Mouse (Mus musculus) small intestine, adult 2 months (tissue): Measurements from ENCODE around the gene Nt5c2. TPM values are rescaled to one million over a fixed set of nuclear protein-coding genes. Genes with fewer than 3 reads are reported as not detected.

Experiments used
- H3K27ac ChIP-seq: fragments of 200-500 bp; 2 replicates; pipeline ENCODE4 v1.5.1; 2012; ENCODE audit warnings: low read depth, low read length, control low read depth, inconsistent platforms; ENCODE audit not compliant: insufficient read depth
- H3K27me3 ChIP-seq: fragments of 200-500 bp; 2 replicates; pipeline ENCODE4 v1.6.1; 2012; ENCODE audit warnings: mild to moderate bottlenecking, moderate library complexity, low read length, inconsistent platforms; ENCODE audit not compliant: control insufficient read depth, insufficient read depth
- H3K36me3 ChIP-seq: fragments of 200-500 bp; 2 replicates; pipeline ENCODE4 v1.6.1; 2012; ENCODE audit warnings: mild to moderate bottlenecking, low read length, control low read depth, inconsistent platforms; ENCODE audit not compliant: control insufficient read depth, insufficient read depth
- H3K4me1 ChIP-seq: fragments of 200-500 bp; 2 replicates; pipeline ENCODE4 v1.6.1; 2012; ENCODE audit warnings: low read length, inconsistent platforms, mixed read lengths; ENCODE audit not compliant: control insufficient read depth, insufficient read depth, insufficient read length
- H3K4me3 ChIP-seq: fragments of 200-500 bp; 2 replicates; pipeline ENCODE4 v1.5.1; 2012; ENCODE audit warnings: low read depth, mild to moderate bottlenecking, control low read depth, inconsistent platforms, low read length, moderate library complexity
- CTCF ChIP-seq: fragments of 200-500 bp; IDR thresholded peaks from 2 replicates; pipeline ENCODE4 v1.5.1; 2012; ENCODE audit warnings: low read depth, mild to moderate bottlenecking, control low read depth, inconsistent platforms, low read length, moderate library complexity, mixed read lengths; ENCODE audit not compliant: insufficient replicate concordance, insufficient read length; ENCODE audit errors: extremely low read depth
- POLR2A ChIP-seq: fragments of 200-500 bp; IDR thresholded peaks from 2 replicates; pipeline ENCODE4 v1.6.1; 2012; ENCODE audit warnings: low read depth, mild to moderate bottlenecking, control low read depth, inconsistent platforms, low read length, moderate library complexity
- WGBS: fragments of 180-500 bp; shearing (Covaris S2); methylation state at CpG from one replicate; pipeline ENCODE4 v1.1.7; 2018; 5-methylcytosine and 5-hydroxymethylcytosine counted together
- polyA plus RNA-seq: library from polyadenylated mRNA; depleted of rRNA; stranded (reverse); fragments of >200 nt; gene quantifications from 2 replicates; pipeline ENCODE4 v1.2.3, GENCODE M21; 2012; rRNA removed

The Nt5c2 gene
- polyA plus RNA-seq, 1 experiment, result 6.1 TPM

- no peaks in the 10 kb centered on the region for H3K27me3 ChIP-seq
- H3K4me3 ChIP-seq, result no peak overlapping the region
- TF ChIP-seq CTCF (no peak), POLR2A (no peak)
- no peaks in the 10 kb centered on the region for H3K4me1 ChIP-seq
- no peaks in the 10 kb centered on the region for H3K36me3 ChIP-seq
- 76% methylated on average over 11 of the region's 11 CpGs for WGBS
- H3K27ac ChIP-seq, result no peak overlapping the region
These were observed 177.5 kb downstream of the Nt5c2 start for GRCm38 (mm10) chr19:46837290-46838079.

- no peaks in the 10 kb centered on the region for H3K27me3 ChIP-seq
- TF ChIP-seq POLR2A (no peak), CTCF (no peak)
- WGBS, result 87% methylated on average over 3 of the region's 3 CpGs
- H3K4me1 ChIP-seq, result no peaks in the 10 kb centered on the region
- H3K27ac ChIP-seq, result no peak overlapping the region
- H3K36me3 ChIP-seq, result no peaks in the 10 kb centered on the region
- no peak overlapping the region for H3K4me3 ChIP-seq
These were observed 178.9 kb downstream of the Nt5c2 start for GRCm38 (mm10) chr19:46836085-46836484.

DNA sequence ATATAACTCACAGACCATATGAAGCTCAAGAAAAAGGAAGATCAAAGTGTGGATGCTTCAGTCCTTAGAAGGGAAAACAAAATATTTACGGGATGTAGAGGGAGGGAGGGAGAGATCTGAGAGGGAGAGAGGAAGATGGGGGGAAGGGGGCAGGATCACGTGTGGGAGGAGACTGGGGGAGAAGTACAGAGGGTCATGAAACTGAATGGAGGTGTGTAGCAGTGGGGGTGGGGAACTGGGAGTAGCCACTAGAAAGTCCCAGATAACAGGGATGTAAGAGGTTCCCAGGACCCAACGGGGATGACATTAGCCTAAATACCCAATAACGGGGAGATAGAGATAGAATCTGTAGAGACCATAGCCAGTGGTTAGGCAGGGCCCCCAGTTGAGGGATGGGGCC, 179.6 kb downstream of the Nt5c2 start:
- TF ChIP-seq POLR2A, result no peak
- no peak for TF ChIP-seq CTCF
- Histone ChIP-seq H3K4me3 (no peak overlapping the region), H3K4me1 (no peaks in the 10 kb centered on the region), H3K36me3 (no peaks in the 10 kb centered on the region), H3K27me3 (no peaks in the 10 kb centered on the region), H3K27ac (no peak overlapping the region)
- 65% methylated on average over 4 of the region's 4 CpGs for WGBS

- H3K27ac ChIP-seq, result no peak overlapping the region
- no peak overlapping the region for H3K4me3 ChIP-seq
- 85% methylated on average over 5 of the region's 5 CpGs for whole genome bisulfite sequencing
- no peaks in the 10 kb centered on the region for H3K4me1 ChIP-seq
- H3K36me3 ChIP-seq, result no peaks in the 10 kb centered on the region
- TF ChIP-seq CTCF (no peak), POLR2A (no peak)
- H3K27me3 ChIP-seq, result no peaks in the 10 kb centered on the region
These were observed 180.7 kb downstream of the Nt5c2 start for GRCm38 (mm10) chr19:46834301-46834700.

Other genes with a start within 250 kb of the Nt5c2 start
- gene Ina, start 455 bp downstream of the Nt5c2 start, polyA plus RNA-seq, result 0.39 and 0.53 TPM in 2 replicates
- 4.1 and 4.4 TPM in 2 replicates for gene Pcgf6, start 35.8 kb upstream of the Nt5c2 start, polyA plus RNA-seq
- 2.1 and 3.2 TPM in 2 replicates for gene Taf5, start 52.6 kb upstream of the Nt5c2 start, polyA plus RNA-seq
- 17.8 and 34.7 TPM in 2 replicates for gene Usmg5, start 75.5 kb upstream of the Nt5c2 start, polyA plus RNA-seq
- gene Pdcd11, start 75.6 kb upstream of the Nt5c2 start, polyA plus RNA-seq, result 2.8 and 4.3 TPM in 2 replicates
- gene Calhm2, start 123.1 kb upstream of the Nt5c2 start, polyA plus RNA-seq, result 3.6 and 6.1 TPM in 2 replicates
- gene Calhm1, start 129.1 kb upstream of the Nt5c2 start, polyA plus RNA-seq, result not detected in 2 replicates
- 0.27 TPM in 1 of 2 replicates, not detected in the other for gene Calhm3, start 142.6 kb upstream of the Nt5c2 start, polyA plus RNA-seq
- gene Neurl1a, start 163.7 kb upstream of the Nt5c2 start, polyA plus RNA-seq, result 2.8 and 6.7 TPM in 2 replicates